Mouse (Mus musculus) neutrophil, adult 5-6 weeks (primary cell): ENCODE results near the gene Gm49776. TPM values are rescaled to one million over a fixed set of nuclear protein-coding genes. Genes with fewer than 3 reads are reported as not detected.
A peak's percentile ranks its signal among the peaks of the same experiment; 100 is the strongest.

Experiments
- ATAC-seq: fragments of 151-379, 151-347 bp; 2 replicates; pipeline ENCODE4 v1.8.0; 2017; ENCODE audit warnings: mild to moderate bottlenecking, moderate TSS enrichment; ENCODE audit not compliant: insufficient number of reproducible peaks, poor library complexity, low FRiP score, severe bottlenecking; ENCODE audit errors: extremely low read depth
- total RNA-seq: library from RNA; stranded (forward); fragments of 200-1000 nt; gene quantifications from 2 replicates; pipeline ENCODE4 v1.2.3, GENCODE M21; 2017

The Gm49776 gene
- total RNA-seq, 1 experiment from 2014 or later = not detected

DNA sequence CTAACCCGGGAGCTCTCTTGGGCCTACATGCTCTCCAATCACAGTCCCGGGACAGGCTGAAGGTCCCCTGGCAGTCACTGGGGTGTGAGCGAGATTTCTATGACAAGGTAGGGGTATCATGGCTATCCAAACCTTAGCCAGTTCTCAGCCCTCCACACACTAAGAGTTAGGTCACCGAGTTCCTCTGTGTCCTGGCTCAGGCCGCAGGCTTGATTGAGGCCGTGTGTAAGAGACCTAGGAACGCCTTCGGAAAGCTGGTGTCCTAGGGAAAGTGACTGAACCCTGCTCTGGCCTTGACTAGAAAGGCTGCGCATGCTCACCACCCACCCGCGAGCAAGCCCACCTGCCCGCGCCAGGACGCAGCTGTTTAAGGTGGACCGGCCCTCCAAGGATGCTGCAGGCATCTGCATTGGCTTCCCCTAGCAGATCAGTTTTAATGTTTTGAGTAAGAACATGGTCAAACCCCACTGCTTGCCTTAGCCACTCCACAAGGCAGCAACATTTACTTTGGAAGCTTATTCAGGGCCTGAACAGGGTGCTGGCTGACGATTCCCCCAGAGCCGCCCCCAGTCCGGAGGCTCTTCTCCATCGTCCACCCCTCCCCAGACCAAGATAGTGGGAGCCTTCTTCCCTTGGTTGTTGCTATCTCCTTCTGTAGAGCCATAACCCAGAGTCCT, 22.6 kb downstream of the Gm49776 start:
- peak; percentile 7; the same call in 1 of the 2 replicates for ATAC-seq

DNA sequence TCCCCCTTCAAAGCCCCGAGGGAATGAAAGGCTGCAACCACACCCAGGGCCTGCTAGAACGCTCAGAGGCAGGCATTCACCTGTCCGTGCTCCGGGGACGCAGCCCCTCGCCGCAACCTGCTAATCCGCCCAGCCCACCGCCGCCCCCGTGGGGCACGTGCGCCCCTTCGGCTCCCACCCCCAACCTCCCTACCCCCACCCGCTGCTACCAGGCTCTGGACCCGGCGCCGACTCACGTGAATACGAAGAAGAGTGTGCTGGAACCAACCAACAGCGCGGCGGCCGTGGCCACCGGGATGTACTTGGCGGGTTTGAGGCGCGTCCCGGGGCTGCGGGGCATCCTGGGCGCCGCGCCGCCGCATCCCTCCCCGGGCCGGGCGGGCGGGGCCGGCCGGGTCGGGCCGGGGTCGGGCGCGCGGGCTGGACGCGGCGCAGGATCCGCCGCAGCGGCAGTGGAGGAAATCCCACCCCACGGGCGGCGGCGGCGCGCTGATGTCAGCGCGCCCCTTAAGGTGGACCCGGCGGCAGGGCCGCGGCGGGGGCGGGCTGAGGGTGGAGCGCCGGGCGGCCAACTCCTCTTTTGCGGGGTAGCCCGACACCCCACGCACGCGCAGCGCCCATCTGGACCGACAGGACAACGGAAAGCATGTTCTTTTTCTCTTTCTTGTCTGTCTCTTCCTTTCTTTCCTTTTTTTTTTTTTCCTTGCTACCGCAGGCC, 23.3 kb downstream of the Gm49776 start, which contains the start of gene Zdhhc8:
Gene Zdhhc8, minus strand, starts transcription at position 466 of the 718 bp plus-strand sequence.
- ATAC-seq = peak; percentile 27; the same call in 1 of the 2 replicates

DNA sequence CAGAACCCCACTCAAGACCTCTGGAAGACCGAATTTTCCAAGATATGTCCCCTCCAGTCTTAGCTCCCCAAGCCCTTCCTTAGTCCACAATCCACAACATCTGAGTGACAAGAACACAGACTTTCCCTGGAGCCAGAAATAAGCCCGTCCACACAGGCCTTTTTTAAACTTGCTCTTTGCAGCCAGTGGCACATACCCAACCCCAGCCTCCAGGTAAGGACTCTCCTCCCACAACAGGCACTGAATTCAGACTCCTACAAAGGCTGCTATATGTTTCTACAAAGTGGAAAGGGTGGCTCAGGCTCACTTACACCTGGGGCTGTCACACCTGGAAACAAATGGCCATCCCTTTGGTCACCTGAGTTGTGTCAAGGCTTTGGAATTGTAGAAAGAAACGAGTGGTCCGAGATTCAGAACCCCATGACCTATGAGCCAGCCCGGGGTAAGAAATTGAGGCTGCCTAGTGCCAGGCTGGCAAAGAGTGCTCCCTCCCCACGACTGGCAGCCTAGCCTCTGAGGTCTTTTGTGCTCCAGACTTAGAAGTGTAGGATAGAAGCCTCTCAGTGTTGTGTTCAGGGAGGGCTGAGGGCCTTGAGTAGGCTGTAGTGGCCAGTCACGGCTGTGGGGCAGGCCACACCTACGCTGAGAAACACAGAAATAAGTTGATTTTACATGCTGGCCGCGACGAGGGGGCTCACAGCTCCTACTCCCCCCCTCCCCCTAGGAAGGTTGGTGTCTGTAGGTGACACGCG, 24.0 kb downstream of the Gm49776 start:
- 0 out of 2 replicates have a peak, but pooled peaks have one; percentile 9 for ATAC-seq

DNA sequence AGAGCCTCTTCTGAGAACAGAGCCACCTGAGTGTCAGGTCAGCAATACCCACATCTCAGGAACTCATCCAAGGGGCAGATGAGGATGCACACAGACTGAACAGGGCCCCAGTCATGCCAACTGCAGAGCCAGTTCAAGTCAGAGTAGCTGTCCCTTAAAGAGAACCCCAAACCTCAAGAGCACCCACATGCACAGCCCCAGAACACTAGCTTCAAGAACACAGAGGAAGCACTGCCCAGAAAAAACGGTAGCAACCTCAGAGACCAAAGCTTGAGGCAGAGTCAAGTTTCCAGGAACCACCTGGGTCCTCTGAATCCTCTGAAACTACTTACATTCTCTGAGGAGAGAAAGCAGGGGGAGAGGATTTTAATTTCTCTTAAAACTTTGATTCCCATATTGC, 24.7 kb downstream of the Gm49776 start:
- ATAC-seq = no peak

- no peak for ATAC-seq
Measured at GRCm38 (mm10) chr16:18231451-18231850, 26.7 kb downstream of the Gm49776 start.

DNA sequence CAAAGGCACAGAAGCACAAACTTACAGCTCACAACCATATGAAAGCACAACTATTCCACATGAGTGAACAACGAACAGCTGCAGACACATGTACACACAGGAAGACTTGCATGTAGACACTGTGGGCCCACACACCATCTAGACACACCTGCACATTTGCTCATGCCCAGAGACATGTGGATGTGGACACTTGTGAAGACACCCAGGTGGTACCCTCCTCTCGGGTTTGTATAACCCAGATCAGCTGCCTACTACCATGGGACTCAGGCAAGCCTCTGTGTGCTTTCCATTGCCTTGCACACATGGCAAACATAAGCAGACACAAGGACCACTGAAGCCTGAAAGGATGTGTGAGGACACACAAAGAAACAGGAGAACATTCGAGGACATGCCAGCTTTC, 27.1 kb downstream of the Gm49776 start:
- ATAC-seq = no peak

DNA sequence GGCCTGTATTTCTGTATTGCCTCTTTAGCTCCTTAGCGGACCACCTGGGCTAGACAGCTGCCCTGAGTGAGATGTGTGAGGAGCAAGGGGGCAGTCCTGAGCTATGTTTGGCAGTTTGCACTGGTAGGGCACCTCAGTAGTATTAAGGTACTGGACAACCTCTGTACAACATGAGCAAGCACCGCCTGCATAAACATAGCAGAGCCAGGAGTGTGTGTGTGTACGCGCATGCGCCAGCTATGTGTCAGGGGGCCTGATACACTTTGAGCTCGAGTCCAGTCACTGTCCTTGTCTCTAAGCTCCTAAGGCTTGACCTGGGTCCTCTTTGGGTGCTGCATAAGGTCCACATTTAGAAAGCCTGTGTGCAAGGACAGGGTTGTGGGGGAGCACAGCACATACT, 27.5 kb downstream of the Gm49776 start:
- no peak for ATAC-seq

- ATAC-seq = no peak
Measured at GRCm38 (mm10) chr16:18229622-18230021, 28.5 kb downstream of the Gm49776 start.

GRCm38 (mm10) chr16:18228856-18229255, 29.3 kb downstream of the Gm49776 start:
- no peak for ATAC-seq

GRCm38 (mm10) chr16:18227897-18228422, 30.2 kb downstream of the Gm49776 start:
- ATAC-seq = no peak

DNA sequence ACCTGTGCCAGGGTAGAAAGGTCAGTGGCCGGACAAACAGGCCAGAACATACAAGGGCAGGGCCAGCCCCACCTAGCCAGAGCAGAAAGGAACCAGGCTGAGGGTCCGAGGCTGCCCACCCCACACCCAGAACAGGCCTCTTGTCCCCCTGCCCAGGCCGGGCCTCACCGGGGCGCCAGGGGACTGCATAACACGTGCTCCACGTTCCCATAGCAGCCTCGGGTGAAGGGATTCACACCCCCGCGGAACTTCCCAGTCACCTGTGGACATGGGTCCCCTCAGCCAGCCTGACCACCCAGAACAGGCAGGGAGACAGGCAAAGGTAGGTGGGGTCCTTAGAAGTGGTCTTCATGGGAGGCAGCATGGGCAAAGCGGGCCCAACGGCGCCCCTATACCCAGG, 30.9 kb downstream of the Gm49776 start:
- no peak for ATAC-seq

GRCm38 (mm10) chr16:18222188-18222587, 35.9 kb downstream of the Gm49776 start:
- no peak for ATAC-seq

DNA sequence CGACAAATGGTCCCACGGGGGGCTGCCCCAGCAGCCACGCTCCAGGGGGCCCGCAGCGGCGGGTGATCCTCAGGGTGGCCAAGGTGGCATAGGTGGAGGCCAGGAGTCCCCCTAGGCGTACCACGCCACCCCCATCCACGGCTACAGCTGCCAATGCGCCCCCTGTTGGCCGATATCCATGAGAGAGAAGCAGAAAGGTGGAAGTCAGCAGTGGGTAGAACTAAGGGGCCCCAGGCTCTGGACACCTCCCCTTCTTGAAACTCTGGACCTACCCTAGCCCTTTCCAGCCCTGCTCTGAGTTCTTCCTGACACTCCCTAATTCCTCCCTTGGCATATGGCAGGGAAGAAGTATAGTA, 36.6 kb downstream of the Gm49776 start:
- ATAC-seq = no peak

DNA sequence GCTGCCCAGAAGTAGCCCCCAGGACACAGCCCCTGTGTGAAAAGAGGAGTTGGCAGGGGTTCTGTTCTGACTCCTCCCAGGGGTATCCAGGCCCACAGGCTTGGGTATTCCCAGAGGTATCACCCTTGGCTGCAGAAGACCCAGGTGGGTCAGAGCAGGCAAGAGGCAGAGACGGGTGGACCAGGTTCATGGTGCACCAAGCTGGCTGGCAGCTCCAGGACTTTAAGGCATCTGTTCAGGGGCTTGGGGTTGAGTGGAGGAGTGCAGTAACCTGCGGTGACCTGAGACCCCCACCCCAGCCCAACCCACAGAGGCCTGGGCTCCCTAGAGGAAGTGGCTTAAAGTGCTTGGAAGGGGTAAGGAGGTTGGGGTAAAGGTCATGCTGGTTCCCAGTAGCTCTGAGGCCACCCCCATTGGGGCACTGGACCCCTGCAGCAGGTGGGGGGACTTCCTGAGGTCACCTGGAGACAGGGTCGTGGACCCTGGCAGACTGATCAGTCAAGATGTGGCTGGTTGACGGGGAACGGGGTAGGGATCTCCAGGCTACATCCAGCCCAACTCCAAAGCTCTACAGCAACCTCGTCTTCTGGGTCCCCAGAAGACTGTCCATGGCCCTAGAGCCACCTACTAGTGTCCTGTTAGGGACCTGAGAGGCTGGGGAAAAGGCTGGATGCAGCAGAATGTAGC, 37.1 kb downstream of the Gm49776 start:
- ATAC-seq = no peak

DNA sequence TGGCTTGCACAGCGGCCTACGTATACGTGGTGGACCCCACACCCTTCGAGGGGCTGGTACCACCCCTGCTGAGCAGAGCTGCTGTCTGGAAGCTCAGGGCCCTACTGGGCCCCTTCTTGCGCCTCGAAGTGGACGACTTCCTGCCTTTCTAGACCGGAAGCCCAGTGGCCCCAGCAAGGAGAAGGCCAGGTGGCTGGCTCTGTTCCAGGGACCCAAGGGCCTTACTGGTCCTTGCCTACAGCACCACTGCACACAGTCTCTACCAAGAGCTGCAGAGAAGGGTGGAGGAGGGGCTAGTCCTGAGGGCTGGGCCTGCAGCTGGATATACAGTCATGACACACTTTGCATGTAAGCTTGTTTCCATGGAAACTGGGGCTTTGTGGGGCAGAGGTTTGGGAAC, 38.1 kb downstream of the Gm49776 start:
- no peak for ATAC-seq

GRCm38 (mm10) chr16:18218580-18218996, 39.5 kb downstream of the Gm49776 start:
- ATAC-seq = no peak

GRCm38 (mm10) chr16:18217579-18217978, 40.5 kb downstream of the Gm49776 start, which contains the start of gene Ccdc188:
Ccdc188 (plus strand) TSS chr16:18217879.
- ATAC-seq = no peak

GRCm38 (mm10) chr16:18214858-18215257, 43.3 kb downstream of the Gm49776 start:
- no peak for ATAC-seq

DNA sequence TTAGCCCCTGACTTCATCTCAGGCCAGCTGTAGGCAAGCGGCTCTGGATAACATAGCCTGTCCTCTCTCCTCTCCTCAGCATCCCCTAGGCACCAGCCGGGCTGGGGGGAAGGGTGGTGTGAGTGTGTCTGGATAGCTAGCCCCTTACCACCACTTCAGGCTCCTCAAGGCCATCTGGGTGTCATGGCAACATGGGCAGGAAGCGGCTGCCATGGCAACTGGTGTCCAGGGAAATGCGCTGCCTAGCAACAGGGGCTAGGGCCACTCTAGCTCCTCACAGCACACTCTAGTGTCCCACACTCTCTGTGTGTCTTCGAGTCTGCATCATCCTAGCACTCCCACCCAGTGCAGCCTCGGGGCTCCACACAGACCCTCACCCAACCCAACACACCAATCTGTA, 44.4 kb downstream of the Gm49776 start:
- no peak for ATAC-seq
